ENCODE assay signal across 15 mouse cellular contexts in the genomic region with DNA sequence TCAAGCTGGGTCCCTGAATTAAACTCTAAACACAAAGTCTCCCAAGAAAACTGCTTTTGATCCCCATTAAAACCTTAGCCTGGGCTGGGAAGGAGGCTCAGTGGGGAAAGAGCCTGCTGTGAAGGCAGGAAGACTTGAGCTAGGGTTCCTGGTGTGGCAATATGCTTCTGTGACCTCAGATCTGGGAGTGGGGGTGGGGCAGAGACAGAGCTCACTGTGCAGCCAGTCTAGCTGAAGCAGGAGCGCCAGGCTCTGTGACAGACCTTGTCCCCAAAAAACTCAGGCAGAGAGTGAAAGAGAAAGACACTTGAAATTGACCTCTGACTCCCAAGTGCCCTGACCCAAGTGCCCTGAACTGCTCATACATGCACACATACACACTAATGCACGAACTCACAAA.
DNase-seq lines count a peak whose midpoint lies in the region; ATAC-seq and TF ChIP-seq lines count a peak whose summit lies in the region.
"Had no signal": no experiment of that assay in that cellular context is flagged by ENCODE, and none has a peak within 500 bp of the region (broad histone marks: within the 10 kb centered on the region; RNA-seq: fewer than 3 reads in every experiment).

No protein-coding gene starts in this region.

- peak; percentile 87 for DNase-seq in heart, adult 11 months
- no peak for DNase-seq in heart, adult 8-10 months (ENCODE audit: low spot score)
- DNase-seq in 416B (ENCODE audit: low read depth): peak; percentile 28
- DNase-seq in adrenal gland, postnatal 25 days: peak; percentile 58
- peak; percentile 64 for DNase-seq in liver, postnatal 0 days
- DNase-seq in forebrain, postnatal 0 days: no peak
- no peak for DNase-seq in urinary bladder, postnatal 14 days (ENCODE audit: low spot score)
- DNase-seq: left cerebral cortex, postnatal 4 days; midbrain, embryonic 14.5 days had no signal

- peaks cover 15% of the 10 kb centered on the region for H3K4me1 ChIP-seq in liver, postnatal 0 days (ENCODE audit: insufficient read depth)
- H3K4me1 ChIP-seq in intestine, postnatal 0 days (replicated peaks; ENCODE audit: control insufficient read depth, insufficient read depth, low read length): no peaks in the 10 kb centered on the region
- H3K4me1 ChIP-seq in forebrain, postnatal 0 days (ENCODE audit: insufficient read depth): no peaks in the 10 kb centered on the region
- H3K4me1 ChIP-seq: lung, embryonic 15.5 days had no signal

- ATAC-seq in liver, postnatal 0 days: peak; percentile 68; the same call in 1 of the 2 replicates
- ATAC-seq in intestine, postnatal 0 days: no peak
- ATAC-seq in forebrain, postnatal 0 days: no peak
- ATAC-seq: forebrain, embryonic 15.5 days had no signal

- H3K9ac ChIP-seq in liver, postnatal 0 days (replicated peaks): no peak overlapping the region
- H3K9ac ChIP-seq in intestine, postnatal 0 days (ENCODE audit: low read depth, low read length): no peak overlapping the region
- H3K9ac ChIP-seq in forebrain, postnatal 0 days: no peak overlapping the region
- H3K9ac ChIP-seq: embryonic facial prominence, embryonic 15.5 days; forebrain, embryonic 15.5 days; lung, embryonic 15.5 days had no signal

- H3K9me3 ChIP-seq in liver, postnatal 0 days (ENCODE audit: low read length): no peaks in the 10 kb centered on the region
- no peaks in the 10 kb centered on the region for H3K9me3 ChIP-seq in intestine, postnatal 0 days (ENCODE audit: control insufficient read depth)
- no peaks in the 10 kb centered on the region for H3K9me3 ChIP-seq in forebrain, postnatal 0 days (ENCODE audit: low read length)
- H3K9me3 ChIP-seq: embryonic facial prominence, embryonic 15.5 days; forebrain, embryonic 15.5 days; G1E; lung, embryonic 15.5 days had no signal

- H3K4me2 ChIP-seq in liver, postnatal 0 days (ENCODE audit: low read depth, low read length): no peak overlapping the region
- no peak overlapping the region for H3K4me2 ChIP-seq in intestine, postnatal 0 days (replicated peaks; ENCODE audit: low read depth)
- no peak overlapping the region for H3K4me2 ChIP-seq in forebrain, postnatal 0 days (ENCODE audit: low read depth)
- H3K4me2 ChIP-seq: embryonic facial prominence, embryonic 15.5 days; forebrain, embryonic 15.5 days; lung, embryonic 15.5 days had no signal

- no peak for TF ChIP-seq CTCF in liver, postnatal 0 days (IDR thresholded peaks at IDR 0.05; ENCODE audit: low read depth)
- no peak for TF ChIP-seq CTCF in intestine, postnatal 0 days (IDR thresholded peaks at IDR 0.05; ENCODE audit: low read depth)
- no peak for TF ChIP-seq CTCF in forebrain, postnatal 0 days (IDR thresholded peaks at IDR 0.05; ENCODE audit: low read depth)

- no peak overlapping the region for H3K27ac ChIP-seq in liver, postnatal 0 days (ENCODE audit: low read depth)
- no peak overlapping the region for H3K27ac ChIP-seq in intestine, postnatal 0 days (ENCODE audit: low read depth, low read length)
- H3K27ac ChIP-seq in forebrain, postnatal 0 days (ENCODE audit: low read depth, low read length): no peak overlapping the region
- H3K27ac ChIP-seq: embryonic facial prominence, embryonic 15.5 days; forebrain, embryonic 15.5 days; kidney, postnatal 0 days; lung, embryonic 15.5 days had no signal

- H3K36me3 ChIP-seq in liver, postnatal 0 days (replicated peaks; ENCODE audit: insufficient read depth, low read length): no peaks in the 10 kb centered on the region
- H3K36me3 ChIP-seq in intestine, postnatal 0 days (ENCODE audit: control insufficient read depth, insufficient read depth): no peaks in the 10 kb centered on the region
- H3K36me3 ChIP-seq in forebrain, postnatal 0 days (ENCODE audit: insufficient read depth): no peaks in the 10 kb centered on the region
- H3K36me3 ChIP-seq: embryonic facial prominence, embryonic 15.5 days; forebrain, embryonic 15.5 days; lung, embryonic 15.5 days had no signal

- no peaks in the 10 kb centered on the region for H3K27me3 ChIP-seq in liver, postnatal 0 days (ENCODE audit: insufficient read depth, low read length)
- no peaks in the 10 kb centered on the region for H3K27me3 ChIP-seq in intestine, postnatal 0 days (replicated peaks; ENCODE audit: control insufficient read depth, insufficient read depth, low read length)
- no peaks in the 10 kb centered on the region for H3K27me3 ChIP-seq in forebrain, postnatal 0 days (ENCODE audit: insufficient read depth, low read length)
- H3K27me3 ChIP-seq: embryonic facial prominence, embryonic 15.5 days; forebrain, embryonic 15.5 days; lung, embryonic 15.5 days had no signal

- WGBS in liver, postnatal 0 days (ENCODE audit: insufficient replicate concordance): 63% methylated on average over 2 of the region's 2 CpGs
- whole genome bisulfite sequencing in intestine, postnatal 0 days: 92% methylated on average over 2 of the region's 2 CpGs
- WGBS in forebrain, postnatal 0 days: 83% methylated on average over 2 of the region's 2 CpGs

- H3K4me3 ChIP-seq in liver, postnatal 0 days (ENCODE audit: low read depth, low read length): no peak overlapping the region
- H3K4me3 ChIP-seq in intestine, postnatal 0 days (ENCODE audit: low read depth, low read length): no peak overlapping the region
- H3K4me3 ChIP-seq in forebrain, postnatal 0 days (ENCODE audit: low read depth, low read length): no peak overlapping the region
- H3K4me3 ChIP-seq: embryonic facial prominence, embryonic 15.5 days; forebrain, embryonic 15.5 days; lung, embryonic 15.5 days had no signal

- TF ChIP-seq EP300 in liver, postnatal 0 days (IDR thresholded peaks at IDR 0.05; ENCODE audit: low read depth): no peak

Comparison
In these comparisons a context has a peak if more than half of its experiments do, and no peak if none do; other contexts are left out.
1. DNase-seq: peak in heart, adult 11 months (single experiment), 416B (single experiment), adrenal gland, postnatal 25 days (single experiment) and liver, postnatal 0 days (single experiment); none in heart, adult 8-10 months (single experiment), forebrain, postnatal 0 days (single experiment) and urinary bladder, postnatal 14 days (single experiment).